Mouse (Mus musculus) CD8-positive naive resting alpha-beta T cell, adult 2 months (primary cell): ENCODE measurements around the gene Olfr641.

Experiments
- DNase-seq, 2 experiments: peaks; one replicate each; pipeline ENCODE4 v3.0.0; 2022; ENCODE audit warnings: low read depth in 2 of 2, low spot score in 2 of 2

Olfr641 gene

GRCm38 (mm10) chr7:104035145-104035544, at the start of gene Olfr641:
Gene Olfr641 (plus strand): TSS chr7:104035445.
- no peak for DNase-seq

GRCm38 (mm10) chr7:103998446-103998845, 36.8 kb upstream of the Olfr641 start, which contains the start of gene Olfr638:
Gene Olfr638 (plus strand): TSS chr7:103998746.
- no peak for DNase-seq

- no peak for DNase-seq
These were observed 36.1 kb upstream of the Olfr641 start for GRCm38 (mm10) chr7:103999124-103999523.

- no peak for DNase-seq
These were observed 18.0 kb upstream of the Olfr641 start, which contains the start of gene Olfr639 for GRCm38 (mm10) chr7:104017203-104017602. Gene Olfr639 (minus strand): TSS chr7:104017303.

GRCm38 (mm10) chr7:104018953-104019352, 16.3 kb upstream of the Olfr641 start:
- DNase-seq: no peak

GRCm38 (mm10) chr7:104021651-104022050, 13.6 kb upstream of the Olfr641 start:
- no peak for DNase-seq

GRCm38 (mm10) chr7:104025473-104025872, 9.8 kb upstream of the Olfr641 start, which contains the start of gene Olfr640:
Gene Olfr640 (minus strand): TSS chr7:104025573.
- no peak for DNase-seq

- DNase-seq: no peak
These were observed 8.3 kb upstream of the Olfr641 start for GRCm38 (mm10) chr7:104026978-104027377.

- no peak for DNase-seq
These were observed 15.5 kb downstream of the Olfr641 start for GRCm38 (mm10) chr7:104050745-104051144.

GRCm38 (mm10) chr7:104052566-104052965, 17.3 kb downstream of the Olfr641 start, which contains the start of gene Olfr642:
Gene Olfr642 (minus strand): TSS chr7:104052666.
- DNase-seq: no peak

- DNase-seq: no peak
These were observed 24.0 kb downstream of the Olfr641 start for GRCm38 (mm10) chr7:104059215-104059614.

- DNase-seq: no peak
These were observed 26.1 kb downstream of the Olfr641 start, which contains the start of gene 4930516K23Rik for GRCm38 (mm10) chr7:104061345-104061744. Gene 4930516K23Rik (minus strand): TSS chr7:104061445.

- no peak for DNase-seq
These were observed 36.5 kb downstream of the Olfr641 start, which contains the start of gene Olfr644 for GRCm38 (mm10) chr7:104071769-104072168. Gene Olfr644 (minus strand): TSS chr7:104071869.

- DNase-seq: no peak
These were observed 50.1 kb downstream of the Olfr641 start, which contains the start of gene Olfr645 for GRCm38 (mm10) chr7:104085365-104085764. Gene Olfr645 (minus strand): TSS chr7:104085465.
